Mouse (Mus musculus): ENCODE results near the gene Akap8.

The Akap8 gene

DNA sequence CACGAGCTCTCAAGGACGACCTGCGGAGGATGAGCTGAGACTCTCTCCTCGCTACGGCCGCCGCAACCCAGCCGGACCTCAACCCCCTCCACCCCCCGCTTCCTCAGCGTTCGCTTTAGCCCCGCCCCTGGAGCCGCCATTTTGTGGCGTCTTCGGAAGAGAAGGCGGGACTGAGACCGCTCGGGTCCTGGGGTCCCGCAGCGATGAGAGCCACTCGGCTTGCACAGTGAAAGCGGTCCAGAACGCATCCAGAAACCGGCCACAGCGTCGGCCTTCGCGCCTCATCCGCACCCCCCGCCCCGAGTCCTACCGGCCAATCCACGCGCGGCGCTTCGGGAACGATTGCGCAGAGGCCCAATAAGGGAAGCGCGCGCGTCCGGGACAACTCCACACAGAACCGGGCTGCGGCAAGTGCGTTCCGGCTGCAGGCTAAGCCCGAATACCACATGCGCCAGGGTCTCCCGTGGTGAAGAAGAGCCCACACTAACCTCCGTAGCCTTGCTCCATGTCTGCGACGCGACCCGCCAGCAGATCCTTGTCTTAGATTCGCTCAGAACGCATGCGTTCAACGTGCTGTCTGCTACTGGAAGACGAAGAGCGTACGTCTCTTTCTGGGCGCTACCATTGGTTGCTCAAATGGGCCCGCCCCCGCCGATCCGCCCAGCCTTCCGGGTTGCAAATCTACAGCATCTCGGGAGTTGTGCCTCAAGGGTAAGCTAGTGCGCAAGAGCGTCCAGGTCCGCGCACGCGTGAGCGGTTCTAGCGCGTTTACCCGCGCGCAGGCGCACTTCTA lies at the start of gene Akap8:
Gene Akap8, minus strand, starts transcription at position 642 of the 793 bp plus-strand sequence.
- peak; percentile 94 to 96 for DNase-seq (ENCODE audit: low read depth in 2 of 2, low spot score in 2 of 2)

DNA sequence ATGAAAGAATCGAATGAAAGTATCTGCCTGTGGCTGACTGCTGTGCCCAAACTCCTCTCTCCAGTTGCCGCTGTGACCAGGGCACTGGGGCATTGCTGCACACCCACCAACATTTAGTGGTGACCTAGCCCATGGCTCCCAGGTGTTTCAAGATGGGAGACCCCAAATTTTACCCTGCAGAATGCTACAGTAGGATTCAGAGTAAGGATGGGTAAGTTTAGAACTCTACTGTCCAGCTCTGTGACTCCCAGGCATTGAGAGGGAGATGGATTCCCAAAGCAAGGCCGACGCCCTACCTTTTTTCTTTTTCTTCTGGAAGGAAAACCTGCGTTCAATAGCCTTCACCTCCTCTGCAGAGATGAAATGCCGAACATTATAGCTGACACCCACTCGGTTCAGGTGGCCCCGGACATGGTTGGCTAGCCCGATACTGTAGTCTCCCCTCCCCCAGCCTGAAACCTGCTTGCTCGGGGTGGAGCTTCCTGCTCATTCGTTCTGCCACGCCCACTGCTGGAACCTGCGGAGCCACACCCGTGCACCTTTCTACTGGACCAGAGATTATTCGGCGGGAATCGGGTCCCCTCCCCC lies 48.0 kb upstream of the Akap8 start:
- no peak for DNase-seq (ENCODE audit: low read depth in 2 of 2, low spot score in 2 of 2)

DNA sequence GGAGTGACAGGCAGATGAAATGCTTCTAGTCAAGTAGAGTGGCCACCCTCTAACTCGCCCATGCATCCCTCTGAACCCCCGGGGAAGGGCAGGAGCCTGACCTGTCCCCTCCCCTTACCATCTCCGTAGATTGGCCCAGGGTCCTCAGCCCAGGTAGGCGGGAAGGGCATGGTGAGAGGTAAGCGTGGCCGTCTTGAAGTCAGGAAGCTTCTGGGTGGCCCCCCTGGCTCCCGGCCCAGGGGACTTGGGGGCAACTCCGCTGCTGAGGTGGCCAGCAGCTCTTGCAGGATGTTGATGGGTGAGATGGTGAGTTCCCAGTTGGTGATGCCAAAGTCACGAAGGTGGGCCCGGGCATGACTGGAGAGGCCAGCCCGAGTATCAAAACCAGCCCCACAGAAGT lies 46.7 kb upstream of the Akap8 start:
- DNase-seq (ENCODE audit: low read depth in 2 of 2, low spot score in 2 of 2) = no peak

DNA sequence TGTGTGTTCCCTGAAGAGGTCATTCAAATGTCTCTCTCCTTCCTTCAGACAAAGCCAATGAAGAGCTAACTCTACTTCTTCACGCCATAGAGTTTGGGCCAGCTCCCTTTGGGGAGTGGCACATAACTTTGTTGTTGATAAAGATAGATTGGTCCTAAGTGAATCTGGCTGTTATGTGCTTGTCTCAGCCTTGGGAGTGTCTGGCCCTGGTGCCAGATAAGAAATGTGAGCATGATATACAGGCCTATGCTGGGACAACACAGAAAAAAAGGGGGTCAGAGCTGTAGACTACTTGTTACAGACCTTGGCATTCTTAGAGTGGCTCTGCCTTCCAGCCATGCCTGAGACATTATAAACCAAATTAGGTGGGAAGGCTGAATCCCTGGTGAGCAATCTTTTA lies 44.3 kb upstream of the Akap8 start:
- DNase-seq (ENCODE audit: low read depth in 2 of 2, low spot score in 2 of 2) = no peak

DNA sequence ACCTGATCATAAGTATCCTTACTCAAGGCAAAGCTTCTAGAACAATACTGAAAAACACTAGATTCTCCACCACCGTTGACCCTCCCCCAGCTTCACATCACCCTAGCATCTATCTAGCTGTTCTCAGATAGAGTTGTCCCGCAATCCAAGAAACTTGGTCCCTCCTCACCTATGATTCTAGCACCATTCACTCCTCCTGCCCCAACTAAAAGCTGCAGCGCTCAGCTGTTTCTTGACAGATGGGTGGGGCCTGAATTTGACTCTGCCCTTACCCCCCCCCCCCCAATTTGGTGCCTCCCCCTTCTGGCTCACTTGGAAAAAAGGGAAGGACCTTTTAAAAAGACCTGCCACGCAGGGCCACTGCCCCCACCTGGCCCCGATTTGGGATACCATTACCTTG lies 43.8 kb upstream of the Akap8 start:
- DNase-seq (ENCODE audit: low read depth in 2 of 2, low spot score in 2 of 2) = no peak

DNA sequence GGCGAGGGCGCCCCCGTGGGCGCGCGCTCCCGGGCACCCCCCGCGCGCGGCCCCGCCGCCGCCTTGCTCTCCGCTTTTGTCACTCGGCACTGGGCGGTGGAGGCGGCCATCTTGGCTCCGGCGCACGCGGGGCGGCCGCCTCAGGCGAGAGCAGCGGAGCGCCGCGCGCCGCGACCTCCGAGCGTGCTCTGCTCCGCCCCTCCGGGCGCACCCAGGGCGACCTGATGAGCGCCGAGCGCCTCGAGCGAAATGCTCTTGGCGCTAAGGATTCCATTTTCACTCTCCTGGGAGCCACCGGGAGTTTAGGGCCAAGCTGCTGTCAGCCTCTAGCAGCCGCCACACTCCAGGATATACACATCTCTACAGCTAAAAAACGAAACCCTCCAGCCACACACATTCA lies 43.3 kb upstream of the Akap8 start:
- DNase-seq (ENCODE audit: low read depth in 2 of 2, low spot score in 2 of 2) = peak; percentile 70 to 74

DNA sequence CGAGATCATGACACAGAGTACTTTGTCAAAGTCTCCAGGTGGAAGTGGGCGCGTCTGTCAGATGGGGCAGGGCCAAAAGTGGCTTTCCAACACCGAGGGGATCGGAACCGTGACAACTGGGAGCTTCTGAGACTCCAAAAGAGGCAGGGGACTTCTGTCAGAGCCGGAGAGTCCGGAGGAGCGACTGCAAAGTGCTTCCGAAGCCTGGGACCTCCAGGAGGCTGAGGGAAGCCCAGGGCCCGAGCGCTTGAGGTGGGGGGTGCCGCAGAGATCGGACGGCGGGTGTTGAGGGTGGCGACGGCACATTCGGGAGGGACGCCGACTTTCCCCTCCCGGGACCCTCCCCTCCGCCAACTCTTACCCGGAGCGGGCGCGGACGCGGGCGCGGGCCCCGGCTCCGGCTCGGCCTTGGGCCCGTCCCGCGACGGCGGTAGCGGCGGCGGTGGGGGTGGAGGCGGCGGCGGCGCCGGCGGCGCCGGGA lies 42.8 kb upstream of the Akap8 start:
- no peak for DNase-seq (ENCODE audit: low read depth in 2 of 2, low spot score in 2 of 2)

DNA sequence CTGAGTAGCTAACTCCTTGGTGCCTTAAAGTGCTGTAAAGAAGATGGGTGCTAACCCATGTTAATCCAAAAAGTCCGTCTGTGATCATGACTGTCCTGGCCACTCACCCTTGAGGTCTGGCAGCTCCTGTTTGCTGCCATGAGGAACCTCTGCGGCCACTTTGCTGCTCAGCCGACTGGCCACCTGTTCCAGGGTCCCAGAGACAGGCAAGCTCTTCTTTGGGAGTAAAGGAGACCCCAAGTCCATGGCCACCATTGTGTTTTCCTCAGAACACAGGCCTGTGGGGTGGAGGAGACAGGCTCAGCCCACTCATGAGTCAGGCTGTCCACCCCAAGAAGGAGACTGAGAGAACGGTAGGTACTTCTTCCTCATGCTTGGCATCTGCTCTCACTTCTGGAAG lies 41.6 kb upstream of the Akap8 start:
- no peak for DNase-seq (ENCODE audit: low read depth in 2 of 2, low spot score in 2 of 2)

DNA sequence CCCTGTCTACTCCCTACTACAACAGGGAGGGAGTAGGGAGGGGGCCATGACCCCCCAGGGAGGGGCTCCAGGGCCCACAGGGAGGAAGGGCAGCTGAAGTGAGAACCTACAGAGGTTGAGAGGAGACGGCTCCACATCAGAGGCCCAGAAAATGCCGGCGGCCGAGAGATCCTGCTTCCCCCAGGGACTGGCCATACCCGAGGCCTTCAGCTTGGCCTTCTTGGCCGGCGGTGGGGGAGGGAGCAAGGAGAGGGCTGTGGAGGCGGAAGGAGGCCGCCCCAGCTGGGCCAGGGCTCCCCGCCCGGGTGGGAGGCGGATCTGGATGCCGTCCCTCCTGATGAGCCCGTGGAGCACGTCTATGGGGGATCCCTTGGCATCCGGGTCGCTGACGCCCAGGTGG lies 38.9 kb upstream of the Akap8 start:
- DNase-seq (ENCODE audit: low read depth in 2 of 2, low spot score in 2 of 2) = no peak

DNA sequence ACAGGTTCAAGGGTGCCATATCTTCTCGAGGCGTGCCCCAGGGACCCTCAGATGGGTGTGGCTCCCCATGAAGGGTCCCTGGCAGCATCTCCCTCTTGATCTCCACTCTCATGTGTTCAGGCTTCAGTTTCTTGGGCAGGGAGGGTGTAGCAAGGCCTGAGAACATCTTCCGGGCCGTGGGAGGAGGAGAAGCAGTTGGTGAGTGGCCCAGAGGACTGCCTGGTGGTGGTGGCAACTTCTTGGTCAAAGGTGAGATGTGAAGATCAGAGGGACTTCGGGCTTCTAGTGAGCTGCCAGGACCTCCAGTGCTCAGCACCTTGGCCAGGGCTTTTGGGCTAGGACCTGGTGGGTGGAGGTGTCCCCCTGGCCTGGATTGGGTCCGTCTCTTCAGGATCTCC lies 37.9 kb upstream of the Akap8 start:
- no peak for DNase-seq (ENCODE audit: low read depth in 2 of 2, low spot score in 2 of 2)

DNA sequence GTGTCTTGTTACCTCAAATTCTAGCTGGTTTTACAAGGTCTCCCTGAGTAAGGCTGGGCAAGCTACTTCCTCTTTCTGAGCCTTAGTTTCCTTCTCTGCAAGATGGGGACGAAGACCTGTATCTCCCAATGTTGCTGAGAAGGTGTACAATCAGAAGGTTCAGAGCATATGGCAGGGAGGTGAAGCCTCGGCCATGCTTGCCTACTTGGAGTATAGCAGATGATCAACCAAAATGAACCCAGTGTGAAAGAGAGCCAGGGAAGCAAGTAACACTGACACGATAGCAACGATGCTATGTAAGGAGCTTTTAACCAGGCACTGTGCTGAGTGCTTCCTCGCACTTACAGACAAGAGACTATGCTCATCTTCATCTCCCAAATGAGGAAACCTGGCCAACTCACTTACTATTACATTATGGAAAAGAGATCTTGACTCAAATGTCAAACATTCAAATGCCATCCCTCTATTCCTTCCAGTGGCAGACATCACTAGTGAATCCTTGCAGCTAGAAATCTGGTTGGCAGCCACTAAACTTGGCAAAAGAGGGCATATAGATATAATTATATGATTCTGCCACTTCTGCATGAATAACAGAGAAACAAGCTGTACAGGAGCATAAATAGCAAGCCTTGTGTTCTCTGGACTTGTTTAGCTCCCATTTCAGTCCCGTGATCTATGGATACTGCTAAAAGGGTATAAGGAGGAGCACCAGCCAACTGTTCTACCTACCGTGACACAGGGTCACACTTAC lies 37.3 kb upstream of the Akap8 start:
- DNase-seq (ENCODE audit: low read depth in 2 of 2, low spot score in 2 of 2) = no peak

DNA sequence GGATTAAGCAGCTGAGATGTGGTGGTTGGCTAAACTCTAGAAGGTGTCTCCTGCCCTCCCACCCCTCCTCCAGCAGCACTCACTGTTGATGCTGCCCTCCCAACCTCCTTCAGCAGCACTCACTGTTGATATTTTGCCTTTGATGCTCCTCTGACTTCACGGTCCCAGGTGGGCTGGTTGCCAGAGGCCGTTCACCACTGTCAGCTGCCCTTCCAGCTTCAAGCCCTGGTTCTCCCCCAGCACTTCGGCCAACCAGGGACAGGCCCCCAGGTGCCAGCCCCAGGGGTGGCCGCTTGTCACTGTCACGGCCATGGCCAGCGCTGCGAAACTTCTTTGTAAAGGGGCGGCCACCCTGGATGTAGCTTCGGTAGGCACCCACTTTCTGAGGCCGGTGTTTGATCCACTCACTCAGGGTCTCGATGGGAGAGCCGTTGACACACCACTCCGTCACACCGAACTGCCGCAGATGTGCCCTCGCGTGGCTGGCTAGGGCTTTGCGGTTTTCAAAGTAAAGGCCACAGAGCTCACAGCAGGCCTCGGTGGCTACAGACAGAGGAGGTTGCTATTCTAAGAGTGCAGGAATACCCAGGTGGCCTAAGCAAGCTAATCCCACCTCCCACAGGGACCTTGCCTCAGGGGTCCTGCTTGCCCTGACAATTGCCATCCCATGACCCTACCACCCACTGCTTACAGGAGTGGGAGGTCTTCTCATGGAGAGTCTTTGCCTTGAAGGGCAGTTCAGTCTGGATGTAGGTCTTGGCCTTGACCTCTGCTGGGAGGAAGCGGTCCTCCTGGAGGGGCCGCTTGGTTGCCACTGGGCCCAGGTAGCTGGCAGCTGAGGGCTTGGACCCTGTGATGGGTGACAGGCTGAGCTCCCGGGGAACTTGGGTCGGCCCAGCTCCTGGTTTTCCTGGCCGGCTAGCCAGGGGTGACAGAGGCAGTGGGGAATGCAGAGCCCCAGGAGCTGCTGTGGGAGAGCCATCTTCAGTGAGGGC lies 36.0 kb upstream of the Akap8 start:
- no peak for DNase-seq (ENCODE audit: low read depth in 2 of 2, low spot score in 2 of 2)

DNA sequence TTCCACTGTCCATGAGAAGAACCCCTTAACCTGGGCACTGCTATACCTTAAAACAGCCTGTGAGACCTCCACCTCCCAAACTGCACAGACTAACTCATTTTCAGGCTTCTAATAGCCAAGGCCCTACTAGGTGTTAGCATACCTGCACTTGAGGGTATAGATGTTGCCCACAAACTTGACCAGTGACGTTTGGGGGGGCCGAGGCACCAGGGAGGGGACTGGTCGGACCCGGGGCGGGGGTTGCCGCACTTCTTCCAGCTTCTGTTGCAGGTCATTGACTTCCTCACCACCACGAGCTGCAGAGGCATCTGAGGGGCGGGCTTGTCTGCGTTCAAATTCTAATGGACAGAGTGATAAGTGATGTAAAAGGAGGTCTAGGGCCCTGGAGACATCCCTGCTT lies 35.2 kb upstream of the Akap8 start:
- no peak for DNase-seq (ENCODE audit: low read depth in 2 of 2, low spot score in 2 of 2)

DNA sequence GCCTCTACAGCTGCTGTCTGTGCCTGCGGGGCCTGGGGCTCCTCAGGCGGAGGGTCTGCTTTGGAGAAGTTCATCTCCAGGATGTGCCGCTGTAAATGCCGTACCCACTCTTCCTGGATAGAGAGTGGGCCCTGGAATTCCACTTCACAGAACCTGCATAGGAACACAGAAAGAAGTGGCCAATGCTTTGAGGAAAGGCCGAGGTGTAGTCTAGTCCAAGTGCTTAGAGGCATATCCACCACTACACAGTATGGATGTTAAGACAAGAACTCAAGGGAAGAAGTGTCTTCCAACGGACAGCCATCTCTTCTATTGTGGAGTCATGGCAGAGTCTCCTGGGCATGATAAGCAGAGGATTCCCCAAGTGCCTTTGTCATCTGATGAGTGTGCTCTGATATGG lies 34.0 kb upstream of the Akap8 start:
- no peak for DNase-seq (ENCODE audit: low read depth in 2 of 2, low spot score in 2 of 2)

DNA sequence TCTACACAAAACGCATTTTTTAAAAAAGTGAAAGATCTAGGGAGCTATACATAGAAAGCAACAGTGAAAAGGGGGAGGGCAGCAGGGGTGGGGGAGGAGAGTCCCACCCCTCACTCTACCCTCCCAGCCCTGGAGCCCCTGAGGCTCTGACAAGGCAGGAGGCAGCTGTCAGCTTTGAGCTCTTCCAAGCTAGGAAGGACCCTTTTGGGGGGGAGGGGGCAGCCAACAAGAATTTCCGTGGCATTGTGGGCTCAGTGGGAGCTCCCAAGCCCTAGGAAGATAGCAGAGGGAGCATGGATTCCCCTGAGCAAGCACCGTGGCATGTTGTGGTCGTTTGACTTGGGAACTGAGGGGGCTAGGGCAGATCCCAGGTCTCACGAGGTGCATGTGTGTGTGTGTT lies 33.2 kb upstream of the Akap8 start:
- DNase-seq (ENCODE audit: low read depth in 2 of 2, low spot score in 2 of 2) = no peak

DNA sequence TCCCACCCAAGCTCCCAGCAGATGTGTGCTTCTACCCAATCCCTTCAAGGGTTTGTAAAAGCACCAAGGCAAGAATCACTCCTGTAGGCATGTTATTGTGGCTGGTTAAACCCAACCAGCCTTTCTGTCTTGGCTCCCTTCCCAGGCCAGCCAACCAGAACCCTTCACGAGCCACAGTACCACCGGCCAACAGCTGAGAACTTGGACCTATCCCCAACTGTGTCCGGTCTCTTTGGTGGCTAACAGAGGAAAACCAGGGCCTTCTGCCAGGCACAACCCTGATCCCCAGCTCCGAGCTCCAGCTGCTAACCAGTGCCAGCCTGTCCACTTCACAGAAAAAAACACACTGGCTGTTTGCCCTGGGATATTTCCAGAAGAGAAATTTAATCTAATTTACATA lies 32.7 kb upstream of the Akap8 start:
- no peak for DNase-seq (ENCODE audit: low read depth in 2 of 2, low spot score in 2 of 2)

DNA sequence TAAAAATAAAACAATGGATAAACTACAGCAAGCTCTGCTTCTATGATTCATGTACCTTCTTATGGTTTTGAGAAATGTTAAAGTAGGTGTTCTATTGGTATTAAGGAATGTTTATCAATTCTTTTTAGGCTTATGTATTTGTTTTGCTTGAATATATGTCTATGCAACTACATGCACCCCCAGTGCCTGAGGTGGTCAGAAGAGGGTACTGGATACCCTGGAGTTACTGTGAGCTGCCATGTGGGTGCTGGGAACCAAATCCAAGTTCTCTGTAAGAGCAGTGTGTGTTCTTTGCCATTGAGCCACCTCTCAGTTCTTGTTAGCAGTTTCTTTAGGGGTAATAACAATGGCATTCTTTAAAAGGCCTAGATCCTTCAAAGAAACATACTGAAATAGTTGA lies 30.7 kb upstream of the Akap8 start:
- no peak for DNase-seq (ENCODE audit: low read depth in 2 of 2, low spot score in 2 of 2)

DNA sequence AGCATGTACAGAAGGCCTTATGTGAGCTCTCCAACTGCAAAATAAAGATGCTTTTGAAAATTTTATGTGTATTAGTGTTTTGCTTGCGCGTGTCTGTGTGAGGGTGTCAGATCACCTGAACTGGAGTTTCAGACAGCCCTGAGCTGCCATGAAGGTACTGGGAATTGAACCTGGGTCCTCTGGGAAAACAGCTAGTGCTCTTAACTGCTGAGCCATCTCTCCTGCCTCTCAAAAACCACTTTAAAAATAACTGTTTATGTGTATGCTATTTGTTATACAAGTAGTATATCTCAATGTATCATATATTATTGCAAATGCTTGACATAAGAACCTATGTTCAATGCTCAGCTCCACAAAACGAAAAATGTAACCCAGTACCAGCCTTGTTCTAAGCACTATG lies 30.2 kb upstream of the Akap8 start:
- DNase-seq (ENCODE audit: low read depth in 2 of 2, low spot score in 2 of 2) = no peak

DNA sequence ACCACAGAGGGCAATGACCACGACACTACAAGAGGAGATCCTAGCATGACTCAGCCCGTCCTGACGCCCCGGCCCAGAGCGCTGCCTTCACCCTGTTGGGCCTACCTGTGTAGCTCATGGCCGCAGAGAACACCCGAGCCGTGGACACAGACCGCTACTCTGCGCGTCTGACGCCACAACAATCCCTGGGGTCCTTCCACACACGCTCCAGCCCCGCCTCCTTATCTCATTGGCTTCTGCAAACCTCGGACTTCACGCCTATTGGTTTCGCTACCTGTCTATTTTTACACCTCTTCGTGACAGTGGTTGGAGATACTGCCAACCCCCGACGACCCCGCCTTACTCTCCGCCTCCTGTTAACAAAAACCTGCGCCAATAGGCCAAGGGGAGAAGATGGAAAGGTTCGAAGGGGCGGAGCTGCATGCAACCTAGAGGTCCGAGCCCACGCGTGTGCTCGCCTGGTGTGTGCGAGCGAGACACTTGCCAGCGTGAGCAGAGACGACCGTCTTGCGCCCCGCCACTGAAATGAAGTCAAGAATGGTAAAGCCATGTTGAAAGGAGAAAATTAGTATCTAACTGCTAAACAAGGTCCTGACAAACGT lies 29.4 kb upstream of the Akap8 start, which contains the start of gene Akap8l:
Gene Akap8l, minus strand, starts transcription at position 226 of the 602 bp plus-strand sequence.
- peak; percentile 88 to 91 for DNase-seq (ENCODE audit: low read depth in 2 of 2, low spot score in 2 of 2)

DNA sequence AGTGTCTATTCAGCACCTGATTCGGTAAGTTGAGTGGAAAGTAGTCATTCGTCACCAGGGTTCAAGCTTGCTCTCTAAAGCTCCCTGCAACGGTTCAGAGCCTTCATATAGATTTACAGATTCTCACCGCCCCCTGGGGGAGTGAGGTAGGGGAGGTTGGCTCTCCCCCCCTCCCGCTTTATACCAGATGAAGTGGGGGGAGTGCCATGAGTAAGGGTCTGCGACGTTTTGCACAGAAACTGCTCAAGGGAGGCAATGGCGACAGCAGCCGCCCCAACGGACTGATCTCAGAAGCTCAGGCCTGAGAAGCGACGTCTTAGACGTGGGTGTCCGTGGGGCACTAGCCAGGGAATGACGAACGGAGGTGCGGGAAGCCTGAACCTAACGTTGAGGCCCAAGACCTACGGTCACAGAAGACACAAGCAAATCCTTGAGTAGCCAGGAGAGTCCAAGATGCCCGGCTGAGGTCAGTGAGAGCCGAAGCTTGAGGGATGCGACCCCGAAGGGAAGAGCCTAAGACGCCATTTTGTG lies 28.9 kb upstream of the Akap8 start:
- DNase-seq (ENCODE audit: low read depth in 2 of 2, low spot score in 2 of 2) = no peak
